In the genomic region with DNA sequence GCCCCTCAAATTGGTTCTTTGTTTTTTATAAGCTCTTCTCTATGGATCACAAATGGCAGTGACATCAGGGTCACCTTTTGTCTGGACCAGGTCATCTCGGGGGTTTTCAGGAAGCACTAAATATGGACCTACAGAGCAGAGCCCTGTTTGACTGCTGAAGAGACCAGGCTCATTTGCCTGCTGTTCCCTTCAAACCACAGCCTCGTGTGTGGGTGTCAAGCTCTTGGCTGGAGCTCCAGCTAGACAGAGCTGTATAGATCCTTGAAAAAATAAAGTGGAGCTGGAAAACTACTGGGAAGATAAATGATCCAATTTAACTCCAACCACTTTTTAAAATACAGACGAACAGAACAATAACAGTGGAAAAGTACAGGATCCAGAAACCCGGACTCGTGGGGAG, we compare ENCODE assay signal across 11 mouse cellular contexts.
DNase-seq lines count a peak whose midpoint lies in the region; ATAC-seq and TF ChIP-seq lines count a peak whose summit lies in the region.
"Had no signal": no experiment of that assay in that cellular context is flagged by ENCODE, and none has a peak within 500 bp of the region (broad histone marks: within the 10 kb centered on the region; RNA-seq: fewer than 3 reads in every experiment).

No protein-coding gene starts in this region.

- H3K9ac ChIP-seq in heart, embryonic 13.5 days: 0 out of 2 replicates have a peak overlapping the region, but pooled peaks have one; percentile 24
- 0 out of 2 replicates have a peak overlapping the region, but pooled peaks have one; percentile 31 for H3K9ac ChIP-seq in stomach, embryonic 16.5 days (ENCODE audit: low read length)
- no peak overlapping the region for H3K9ac ChIP-seq in stomach, postnatal 0 days (ENCODE audit: low read length)
- H3K9ac ChIP-seq: hindbrain, embryonic 14.5 days had no signal

- peaks cover 66% of the 10 kb centered on the region for H3K4me1 ChIP-seq in heart, embryonic 13.5 days
- peaks cover 17% of the 10 kb centered on the region for H3K4me1 ChIP-seq in stomach, embryonic 16.5 days (ENCODE audit: control insufficient read depth, insufficient read depth, low read length)
- H3K4me1 ChIP-seq in stomach, postnatal 0 days (replicated peaks; ENCODE audit: control insufficient read depth, insufficient read depth): no peaks in the 10 kb centered on the region

- no peaks in the 10 kb centered on the region for H3K27me3 ChIP-seq in heart, embryonic 13.5 days (replicated peaks)
- H3K27me3 ChIP-seq in stomach, embryonic 16.5 days (ENCODE audit: control insufficient read depth, insufficient read depth, low read length): no peaks in the 10 kb centered on the region
- no peaks in the 10 kb centered on the region for H3K27me3 ChIP-seq in stomach, postnatal 0 days (ENCODE audit: control insufficient read depth, insufficient read depth, low read length)
- H3K27me3 ChIP-seq: CH12.LX had no signal

- peak overlapping the region; percentile 90 for H3K27ac ChIP-seq in heart, embryonic 13.5 days (replicated peaks)
- H3K27ac ChIP-seq in stomach, embryonic 16.5 days (ENCODE audit: low read length): no peak overlapping the region; the same call in 1 of the 2 replicates
- H3K27ac ChIP-seq in stomach, postnatal 0 days (replicated peaks): no peak overlapping the region
- H3K27ac ChIP-seq: hindbrain, embryonic 14.5 days had no signal

- no peak overlapping the region for H3K4me3 ChIP-seq in heart, embryonic 13.5 days
- H3K4me3 ChIP-seq in stomach, embryonic 16.5 days (replicated peaks; ENCODE audit: low read length): no peak overlapping the region
- H3K4me3 ChIP-seq in stomach, postnatal 0 days (ENCODE audit: low read depth, low read length): no peak overlapping the region

- 35% methylated on average over 5 of the region's 5 CpGs for WGBS in heart, embryonic 13.5 days
- 35% methylated on average over 5 of the region's 5 CpGs for WGBS in stomach, embryonic 16.5 days
- WGBS in stomach, postnatal 0 days: 32% methylated on average over 5 of the region's 5 CpGs

- intact Hi-C loops in heart, postnatal 14 days (cut with DNase I): no loop called here

- TF ChIP-seq CTCF in stomach, postnatal 0 days (IDR thresholded peaks at IDR 0.05; ENCODE audit: low read depth): no peak

- no peak for TF ChIP-seq EP300 in stomach, postnatal 0 days (optimal IDR thresholded peaks at IDR 0.05)

- no peak for ATAC-seq in heart, embryonic 13.5 days (ENCODE audit: extremely low read depth, insufficient number of reproducible peaks, low FRiP score, low TSS enrichment)
- ATAC-seq in stomach, embryonic 16.5 days (ENCODE audit: insufficient read depth, low FRiP score): no peak
- no peak for ATAC-seq in stomach, postnatal 0 days (ENCODE audit: low FRiP score, low TSS enrichment)

- no peak for DNase-seq in heart, postnatal 14 days
- no peak for DNase-seq in stomach, postnatal 0 days (ENCODE audit: low spot score)
- DNase-seq in layer of hippocampus, adult 9-11 months: peak; percentile 82
- no peak for DNase-seq in adrenal gland, postnatal 25 days
- no peak for DNase-seq in adrenal gland, adult 8-10 months
- no peak for DNase-seq in gastrocnemius, postnatal 10 days
- DNase-seq: cerebellum, adult 11 months had no signal

- H3K4me2 ChIP-seq in heart, embryonic 13.5 days: no peak overlapping the region
- no peak overlapping the region for H3K4me2 ChIP-seq in stomach, embryonic 16.5 days (ENCODE audit: low read depth, low read length)
- no peak overlapping the region for H3K4me2 ChIP-seq in stomach, postnatal 0 days (replicated peaks; ENCODE audit: low read depth)
- H3K4me2 ChIP-seq: hindbrain, embryonic 14.5 days had no signal

- no peaks in the 10 kb centered on the region for H3K9me3 ChIP-seq in heart, embryonic 13.5 days
- no peaks in the 10 kb centered on the region for H3K9me3 ChIP-seq in stomach, embryonic 16.5 days (replicated peaks; ENCODE audit: control insufficient read depth, low read length)
- H3K9me3 ChIP-seq in stomach, postnatal 0 days (ENCODE audit: control insufficient read depth, low read length): no peaks in the 10 kb centered on the region

- no peaks in the 10 kb centered on the region for H3K36me3 ChIP-seq in heart, embryonic 13.5 days
- H3K36me3 ChIP-seq in stomach, embryonic 16.5 days (ENCODE audit: control insufficient read depth, insufficient read depth, low read length): no peaks in the 10 kb centered on the region
- H3K36me3 ChIP-seq in stomach, postnatal 0 days (ENCODE audit: control insufficient read depth, insufficient read depth, low read length): no peaks in the 10 kb centered on the region
